Mouse (Mus musculus): ENCODE data around the gene Ptcd1. TPM values are rescaled to one million over a fixed set of nuclear protein-coding genes. Genes with fewer than 3 reads are reported as not detected.
"Not testable (repeated sequence)": the region's sequence is repeated elsewhere in the genome, so short reads cannot be mapped to it uniquely, and the experiment has no call there.

Gene Ptcd1
- polyA plus RNA-seq, 1 experiment from 2014 or later = 13.6 TPM

- 88% methylated on average over 6 of the region's 6 CpGs for WGBS
- H3K4me3 ChIP-seq (replicated peaks) = no peak overlapping the region
- no peak overlapping the region for H3K9ac ChIP-seq
- H3K27ac ChIP-seq = no peak overlapping the region
- peaks cover 61% of the 10 kb centered on the region for H3K36me3 ChIP-seq
- no peaks in the 10 kb centered on the region for H3K9me3 ChIP-seq
- no peaks in the 10 kb centered on the region for H3K4me1 ChIP-seq (replicated peaks)
- H3K27me3 ChIP-seq (replicated peaks) = no peaks in the 10 kb centered on the region
- no peak overlapping the region for H3K4me2 ChIP-seq (replicated peaks)
- ATAC-seq = no peak
These were observed 17.6 kb downstream of the Ptcd1 start for GRCm38 (mm10) chr5:145149294-145149693.

GRCm38 (mm10) chr5:145147748-145148147, 19.2 kb downstream of the Ptcd1 start:
- ATAC-seq = peak; percentile 16; the same call in 1 of the 2 replicates
- peaks cover 73% of the 10 kb centered on the region for H3K36me3 ChIP-seq
- 93% methylated on average over 5 of the region's 5 CpGs for WGBS
- no peak overlapping the region for H3K4me2 ChIP-seq (replicated peaks)
- no peaks in the 10 kb centered on the region for H3K9me3 ChIP-seq
- H3K4me1 ChIP-seq (replicated peaks) = no peaks in the 10 kb centered on the region
- no peaks in the 10 kb centered on the region for H3K27me3 ChIP-seq (replicated peaks)
- H3K9ac ChIP-seq = no peak overlapping the region
- H3K27ac ChIP-seq = no peak overlapping the region
- H3K4me3 ChIP-seq (replicated peaks) = no peak overlapping the region

GRCm38 (mm10) chr5:145140611-145141010, 26.3 kb downstream of the Ptcd1 start:
- peak overlapping the region; percentile 93 for H3K9ac ChIP-seq
- peak; percentile 34; the same call in 1 of the 2 replicates for ATAC-seq
- no peaks in the 10 kb centered on the region for H3K27me3 ChIP-seq (replicated peaks)
- peak overlapping the region; percentile 83 for H3K27ac ChIP-seq
- no peaks in the 10 kb centered on the region for H3K9me3 ChIP-seq
- peaks cover 13% of the 10 kb centered on the region; the same call in 1 of the 2 replicates for H3K4me1 ChIP-seq (replicated peaks)
- WGBS = under 1% methylated on average over 18 of the region's 18 CpGs
- peak overlapping the region; percentile 96 for H3K4me3 ChIP-seq (replicated peaks)
- peak overlapping the region; percentile 67 for H3K4me2 ChIP-seq (replicated peaks)
- H3K36me3 ChIP-seq = peaks cover 38% of the 10 kb centered on the region

DNA sequence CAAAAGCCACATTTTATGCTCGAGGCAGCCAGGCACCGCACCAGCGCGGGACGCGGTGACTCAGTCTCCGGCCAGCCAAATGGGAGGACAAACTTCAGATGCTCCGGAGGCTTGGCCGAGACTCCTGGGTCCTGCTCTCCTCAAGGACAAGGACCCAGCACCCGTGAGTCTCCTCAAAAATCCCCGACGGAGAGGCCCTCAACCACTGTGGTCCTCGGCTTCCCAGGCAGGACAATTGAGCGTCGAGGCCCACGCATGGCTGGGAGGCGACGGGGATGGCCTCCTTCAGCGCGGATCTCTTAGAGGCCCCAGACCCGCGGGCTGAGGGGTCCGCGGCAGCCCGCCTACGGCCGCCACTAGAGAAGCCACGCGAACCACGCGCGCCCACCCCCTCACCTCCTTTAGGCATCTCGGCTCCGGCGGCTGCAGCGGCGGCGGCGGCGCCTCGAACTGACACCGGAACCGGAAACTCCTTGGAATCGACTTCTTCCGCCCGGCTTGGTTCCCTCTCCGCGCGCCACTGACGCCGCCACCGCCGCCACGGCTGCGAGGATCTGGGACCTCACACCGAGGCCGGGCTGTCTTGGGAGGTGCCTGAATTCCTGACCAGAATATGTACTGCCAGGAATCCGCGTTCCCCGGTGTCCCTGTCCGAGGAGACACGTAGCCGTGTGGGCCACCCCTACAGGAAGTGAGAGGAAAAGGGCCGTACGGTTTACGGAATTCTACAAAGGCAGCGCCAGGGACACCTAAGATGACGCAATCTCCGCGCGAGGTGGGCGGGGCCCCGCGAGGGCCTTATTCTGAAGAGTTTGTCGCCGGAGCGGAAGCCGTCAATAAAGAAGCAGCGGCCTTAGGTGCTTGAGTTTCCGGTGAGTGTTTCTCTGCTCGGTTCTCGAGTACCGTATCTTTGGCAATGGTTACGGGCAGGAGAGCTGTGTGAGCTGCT, 27.1 kb downstream of the Ptcd1 start, which contains the start of the genes Pdap1 and Bud31:
Gene Pdap1 (minus strand): TSS at position 668 of the 949 bp plus-strand sequence.
Gene Bud31 (plus strand): TSS at position 792 of the 949 bp plus-strand sequence.
- H3K9ac ChIP-seq = peak within 1 kb of the TSS; percentile 93
- H3K4me1 ChIP-seq (replicated peaks) = peaks cover 13% of the 10 kb centered on the region; the same call in 1 of the 2 replicates
- no peaks in the 10 kb centered on the region for H3K27me3 ChIP-seq (replicated peaks)
- ATAC-seq = peak; percentile 95
- under 1% methylated on average over 84 of the region's 84 CpGs for WGBS
- H3K9me3 ChIP-seq = no peaks in the 10 kb centered on the region
- peak within 1 kb of the TSS; percentile 83 for H3K27ac ChIP-seq
- peaks cover 36% of the 10 kb centered on the region for H3K36me3 ChIP-seq
- peak within 1 kb of the TSS; percentile 67 for H3K4me2 ChIP-seq (replicated peaks)
- H3K4me3 ChIP-seq (replicated peaks) = peak within 1 kb of the TSS; percentile 96

DNA sequence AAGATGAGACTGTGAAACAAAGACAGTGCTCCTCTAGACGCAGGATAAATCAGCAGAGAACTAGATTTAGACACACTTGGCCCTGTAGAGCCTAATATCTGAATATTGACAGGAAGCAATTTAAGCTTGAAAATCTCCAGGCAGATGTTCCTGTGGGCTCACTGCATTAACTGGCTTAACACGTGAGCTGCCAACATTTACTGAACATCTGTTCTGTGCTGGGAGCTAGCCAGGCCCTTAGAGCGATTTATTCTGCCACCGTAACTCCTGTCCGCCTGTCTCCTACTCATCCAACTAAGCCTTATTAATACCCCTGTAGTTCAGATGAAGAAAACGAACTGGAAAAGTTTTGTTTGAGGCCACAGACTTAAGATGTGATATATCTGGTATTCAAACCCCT, 28.1 kb downstream of the Ptcd1 start:
- ATAC-seq = no peak
- no peaks in the 10 kb centered on the region for H3K27me3 ChIP-seq (replicated peaks)
- H3K36me3 ChIP-seq = peaks cover 40% of the 10 kb centered on the region
- peak overlapping the region; percentile 67 for H3K4me2 ChIP-seq (replicated peaks)
- H3K4me1 ChIP-seq (replicated peaks) = peaks cover 13% of the 10 kb centered on the region; the same call in 1 of the 2 replicates
- peak overlapping the region; percentile 93 for H3K9ac ChIP-seq
- H3K27ac ChIP-seq = no peak overlapping the region
- H3K9me3 ChIP-seq = no peaks in the 10 kb centered on the region
- WGBS = 5% methylated on average over 6 of the region's 6 CpGs
- peak overlapping the region; percentile 96 for H3K4me3 ChIP-seq (replicated peaks)

GRCm38 (mm10) chr5:145133275-145133674, 33.6 kb downstream of the Ptcd1 start:
- H3K4me1 ChIP-seq (replicated peaks); H3K4me3 ChIP-seq (replicated peaks); H3K27ac ChIP-seq; ATAC-seq; H3K4me2 ChIP-seq (replicated peaks); H3K27me3 ChIP-seq (replicated peaks); H3K9ac ChIP-seq; H3K9me3 ChIP-seq: not testable (repeated sequence)
- WGBS = 85% methylated on average over 6 of the region's 6 CpGs
- H3K36me3 ChIP-seq = peaks cover 69% of the 10 kb centered on the region

DNA sequence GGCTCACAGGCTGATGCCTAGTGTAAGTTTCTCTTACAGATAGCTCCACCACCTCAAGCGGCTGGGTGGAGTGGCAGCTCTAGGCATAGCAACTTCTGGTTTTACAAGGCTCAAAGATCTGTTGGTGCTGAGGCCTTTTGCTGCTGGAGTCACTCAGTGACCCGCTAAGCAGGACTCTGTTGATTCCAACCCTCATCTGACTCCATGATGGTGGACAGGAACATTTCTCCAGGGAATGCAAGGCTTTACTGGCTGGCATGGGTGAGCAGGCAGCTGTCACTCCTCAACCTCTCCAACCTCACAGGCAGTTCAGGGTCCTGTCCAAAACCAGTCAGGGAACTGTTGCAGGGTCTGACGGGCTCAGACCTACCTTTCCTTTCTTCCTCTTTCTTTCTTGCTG, 35.9 kb downstream of the Ptcd1 start:
- no peak for ATAC-seq
- no peak overlapping the region for H3K9ac ChIP-seq
- no peaks in the 10 kb centered on the region for H3K9me3 ChIP-seq
- H3K36me3 ChIP-seq = peaks cover 78% of the 10 kb centered on the region
- no peak overlapping the region for H3K4me2 ChIP-seq (replicated peaks)
- H3K4me1 ChIP-seq (replicated peaks) = no peaks in the 10 kb centered on the region
- no peak overlapping the region for H3K4me3 ChIP-seq (replicated peaks)
- WGBS = 87% methylated on average over 3 of the region's 3 CpGs
- H3K27ac ChIP-seq = no peak overlapping the region
- no peaks in the 10 kb centered on the region for H3K27me3 ChIP-seq (replicated peaks)

- Histone ChIP-seq H3K27ac (no peak overlapping the region), H3K4me2 (replicated peaks) (no peak overlapping the region), H3K9ac (no peak overlapping the region), H3K9me3 (no peaks in the 10 kb centered on the region), H3K4me1 (replicated peaks) (no peaks in the 10 kb centered on the region), H3K4me3 (replicated peaks) (no peak overlapping the region), H3K27me3 (replicated peaks) (no peaks in the 10 kb centered on the region), H3K36me3 (peaks cover 84% of the 10 kb centered on the region)
- 83% methylated on average over 11 of the region's 11 CpGs for WGBS
- no peak for ATAC-seq
These were observed 36.7 kb downstream of the Ptcd1 start for GRCm38 (mm10) chr5:145130191-145130590.

DNA sequence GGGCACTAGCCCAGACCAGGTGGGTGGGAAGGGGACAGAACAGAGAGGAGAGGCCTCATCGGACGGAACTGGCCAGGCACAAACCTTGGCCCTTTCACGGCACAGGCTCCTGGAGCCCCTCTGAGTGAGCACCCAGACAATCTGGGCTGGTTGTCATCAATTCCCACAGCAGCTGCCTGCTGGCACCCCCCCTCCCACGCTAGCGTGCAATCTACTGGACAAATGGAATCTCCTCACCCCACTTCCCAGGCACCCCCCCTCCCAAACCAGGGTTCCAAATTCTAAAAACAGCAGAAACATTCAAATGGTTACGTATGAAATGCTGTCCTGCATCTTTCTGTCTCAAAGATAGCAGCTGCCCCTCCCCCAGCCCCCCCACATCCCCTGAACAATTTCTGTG, 37.1 kb downstream of the Ptcd1 start:
- ATAC-seq, H3K27ac ChIP-seq: not testable (repeated sequence)

GRCm38 (mm10) chr5:145129124-145129523, 37.8 kb downstream of the Ptcd1 start:
- Histone ChIP-seq H3K27me3 (replicated peaks) (no peaks in the 10 kb centered on the region), H3K4me3 (replicated peaks) (no peak overlapping the region), H3K9me3 (no peaks in the 10 kb centered on the region), H3K27ac (no peak overlapping the region), H3K4me1 (replicated peaks) (no peaks in the 10 kb centered on the region), H3K9ac (no peak overlapping the region), H3K36me3 (peaks cover 82% of the 10 kb centered on the region), H3K4me2 (replicated peaks) (no peak overlapping the region)
- no peak for ATAC-seq
- 90% methylated on average over 4 of the region's 4 CpGs for WGBS

More for the DNA sequence above, 37.1 kb downstream of the Ptcd1 start:
- H3K4me1 ChIP-seq (replicated peaks); H3K9me3 ChIP-seq; H3K27me3 ChIP-seq (replicated peaks); H3K4me2 ChIP-seq (replicated peaks); H3K4me3 ChIP-seq (replicated peaks); H3K9ac ChIP-seq: not testable (repeated sequence)
- peaks cover 83% of the 10 kb centered on the region for H3K36me3 ChIP-seq
- WGBS = 87% methylated on average over 6 of the region's 6 CpGs

DNA sequence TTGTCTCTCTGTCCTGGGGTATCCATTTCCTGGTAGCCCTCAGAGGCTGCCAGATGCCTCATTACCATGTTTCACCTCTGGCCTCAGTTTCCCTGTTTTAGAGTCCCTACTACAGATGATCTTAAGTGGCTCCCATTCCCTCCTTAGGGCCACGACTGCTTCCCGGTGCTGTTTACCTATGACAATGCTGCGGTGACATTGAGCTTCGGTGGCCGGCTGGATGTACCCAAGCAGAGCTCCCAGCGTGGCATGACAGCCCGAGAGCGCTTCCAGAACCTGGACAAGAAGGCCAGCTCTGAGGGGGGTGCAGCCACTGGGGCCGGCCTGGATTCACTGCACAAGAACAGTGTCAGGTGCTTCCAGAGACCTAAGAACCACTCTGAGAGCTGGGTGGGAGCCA, 40.3 kb downstream of the Ptcd1 start:
- Histone ChIP-seq H3K4me1 (replicated peaks) (no peaks in the 10 kb centered on the region), H3K9me3 (no peaks in the 10 kb centered on the region), H3K4me3 (replicated peaks) (no peak overlapping the region), H3K36me3 (peaks cover 66% of the 10 kb centered on the region), H3K4me2 (replicated peaks) (no peak overlapping the region), H3K27me3 (replicated peaks) (no peaks in the 10 kb centered on the region), H3K9ac (no peak overlapping the region), H3K27ac (no peak overlapping the region)
- WGBS = 92% methylated on average over 9 of the region's 9 CpGs
- no peak for ATAC-seq

DNA sequence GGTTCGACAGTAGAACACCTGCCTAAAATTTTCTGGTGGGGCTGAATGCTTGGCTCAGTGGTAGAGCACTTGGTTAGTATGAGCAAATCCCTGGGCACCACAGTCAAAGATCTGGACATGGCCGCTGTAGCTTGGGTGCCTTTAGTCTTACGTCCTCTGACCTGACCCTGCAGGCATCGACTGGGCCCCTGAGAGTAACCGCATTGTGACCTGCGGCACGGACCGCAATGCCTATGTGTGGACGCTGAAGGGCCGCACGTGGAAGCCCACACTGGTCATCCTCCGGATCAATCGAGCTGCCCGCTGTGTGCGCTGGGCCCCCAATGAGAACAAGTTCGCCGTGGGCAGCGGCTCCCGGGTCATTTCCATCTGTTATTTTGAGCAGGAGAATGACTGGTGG, 43.5 kb downstream of the Ptcd1 start:
- H3K4me2 ChIP-seq (replicated peaks) = no peak overlapping the region
- no peak overlapping the region for H3K4me3 ChIP-seq (replicated peaks)
- no peaks in the 10 kb centered on the region for H3K9me3 ChIP-seq
- H3K36me3 ChIP-seq = peaks cover 42% of the 10 kb centered on the region
- no peaks in the 10 kb centered on the region; the same call in 1 of the 2 replicates for H3K4me1 ChIP-seq (replicated peaks)
- no peak overlapping the region for H3K27ac ChIP-seq
- no peaks in the 10 kb centered on the region for H3K27me3 ChIP-seq (replicated peaks)
- 92% methylated on average over 19 of the region's 19 CpGs for WGBS
- no peak for ATAC-seq
- H3K9ac ChIP-seq = no peak overlapping the region

All from intestine, embryonic 15.5 days (tissue).